8 mouse cellular contexts compared by ENCODE assay signal in the genomic region with DNA sequence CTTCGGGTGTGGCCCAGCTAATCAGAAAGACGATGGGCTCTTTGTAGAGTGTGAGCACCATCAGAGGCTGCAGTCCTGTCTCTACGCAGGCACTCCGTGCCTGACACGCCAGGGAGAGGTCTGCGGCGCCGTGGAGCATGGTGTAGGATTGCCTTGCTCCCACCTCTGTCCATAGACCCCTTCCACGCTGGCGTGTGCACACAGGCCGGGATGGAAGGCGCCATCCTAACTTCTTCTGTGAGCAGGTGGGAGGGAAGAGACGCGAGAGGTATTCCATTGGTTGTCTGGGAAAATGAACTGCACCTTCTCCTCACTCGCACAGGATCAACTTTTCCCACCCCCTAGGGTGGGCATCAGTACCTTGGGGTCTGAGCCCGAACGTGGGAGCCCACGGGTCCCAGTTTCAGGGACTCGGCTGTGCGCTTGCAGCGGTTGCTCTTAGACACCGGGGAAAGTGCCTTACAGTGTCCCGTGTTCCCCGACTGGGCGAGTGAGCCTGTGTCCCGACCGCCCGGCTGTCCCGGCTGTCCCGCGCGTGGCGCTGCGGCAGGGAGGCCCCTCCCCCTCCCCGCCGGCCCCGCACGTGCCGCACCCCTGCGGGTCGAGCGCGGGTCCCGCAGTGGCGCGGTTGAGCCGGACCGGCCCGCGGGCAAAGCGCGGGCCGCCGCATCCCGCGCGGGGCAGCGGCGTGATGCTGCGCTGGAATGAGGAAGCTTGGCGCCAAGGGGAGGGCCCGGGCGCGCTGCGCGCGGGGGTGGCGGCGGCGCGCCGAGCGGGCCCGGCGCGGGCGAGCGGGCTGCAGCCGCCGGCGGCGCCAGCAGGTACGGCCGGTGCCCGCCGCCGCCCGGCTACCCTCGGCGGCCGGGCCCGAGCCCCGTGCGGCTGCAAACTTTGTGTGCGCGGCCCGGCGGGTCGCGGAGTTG. TPM values are rescaled to one million over a fixed set of nuclear protein-coding genes. Genes with fewer than 3 reads are reported as not detected.
DNase-seq lines count a peak whose midpoint lies in the region; ATAC-seq lines count a peak whose summit lies in the region.

A gene (plus strand): TSS at position 74 of the 923 bp plus-strand sequence.

- H3K36me3 ChIP-seq in heart, embryonic 11.5 days (ENCODE audit: control insufficient read depth, insufficient read depth, low read length) = no peaks in the 10 kb centered on the region
- H3K36me3 ChIP-seq in forebrain, embryonic 16.5 days (ENCODE audit: control insufficient read depth, insufficient read depth) = no peaks in the 10 kb centered on the region
- no peaks in the 10 kb centered on the region for H3K36me3 ChIP-seq in limb, embryonic 15.5 days
- no peaks in the 10 kb centered on the region for H3K36me3 ChIP-seq in neural tube, embryonic 13.5 days

- WGBS in heart, embryonic 11.5 days (ENCODE audit: insufficient replicate concordance) = 1% methylated on average over 47 of the region's 100 CpGs
- WGBS in forebrain, embryonic 16.5 days = 2% methylated on average over 42 of the region's 100 CpGs
- WGBS in limb, embryonic 15.5 days = 2% methylated on average over 83 of the region's 100 CpGs
- WGBS in neural tube, embryonic 13.5 days = 1% methylated on average over 84 of the region's 100 CpGs

- H3K9me3 ChIP-seq in heart, embryonic 11.5 days (replicated peaks; ENCODE audit: control insufficient read depth, low read length) = no peaks in the 10 kb centered on the region
- H3K9me3 ChIP-seq in forebrain, embryonic 16.5 days (ENCODE audit: control insufficient read depth, low read length) = no peaks in the 10 kb centered on the region
- no peaks in the 10 kb centered on the region for H3K9me3 ChIP-seq in limb, embryonic 15.5 days
- H3K9me3 ChIP-seq in neural tube, embryonic 13.5 days = no peaks in the 10 kb centered on the region

- H3K9ac ChIP-seq in heart, embryonic 11.5 days (ENCODE audit: low read depth, low read length) = peak within 1 kb of the TSS; percentile 76
- peak within 1 kb of the TSS; percentile 51 for H3K9ac ChIP-seq in forebrain, embryonic 16.5 days (replicated peaks; ENCODE audit: low read depth, low read length)
- H3K9ac ChIP-seq in limb, embryonic 15.5 days = 0 out of 2 replicates have a peak within 1 kb of the TSS, but pooled peaks have one; percentile 10
- peak within 1 kb of the TSS; percentile 60 for H3K9ac ChIP-seq in neural tube, embryonic 13.5 days

- H3K4me3 ChIP-seq in heart, embryonic 11.5 days (ENCODE audit: low read depth, low read length) = peak within 1 kb of the TSS; percentile 83
- peak within 1 kb of the TSS; percentile 59 for H3K4me3 ChIP-seq in forebrain, embryonic 16.5 days (replicated peaks; ENCODE audit: low read length)
- peak within 1 kb of the TSS; percentile 63 for H3K4me3 ChIP-seq in limb, embryonic 15.5 days
- peak within 1 kb of the TSS; percentile 64 for H3K4me3 ChIP-seq in neural tube, embryonic 13.5 days

- H3K27ac ChIP-seq in heart, embryonic 11.5 days (ENCODE audit: low read depth, low read length) = peak within 1 kb of the TSS; percentile 32; the same call in 1 of the 2 replicates
- H3K27ac ChIP-seq in forebrain, embryonic 16.5 days (ENCODE audit: low read length) = no peak within 1 kb of the TSS; the same call in 1 of the 2 replicates
- no peak within 1 kb of the TSS for H3K27ac ChIP-seq in limb, embryonic 15.5 days
- no peak within 1 kb of the TSS for H3K27ac ChIP-seq in neural tube, embryonic 13.5 days (replicated peaks)

- H3K4me1 ChIP-seq in heart, embryonic 11.5 days (ENCODE audit: control insufficient read depth, insufficient read depth, low read length) = no peaks in the 10 kb centered on the region
- peaks cover 20% of the 10 kb centered on the region for H3K4me1 ChIP-seq in forebrain, embryonic 16.5 days (replicated peaks; ENCODE audit: control insufficient read depth, insufficient read depth, low read length)
- H3K4me1 ChIP-seq in limb, embryonic 15.5 days = peaks cover 17% of the 10 kb centered on the region
- peaks cover 20% of the 10 kb centered on the region for H3K4me1 ChIP-seq in neural tube, embryonic 13.5 days (replicated peaks)

- ATAC-seq in heart, embryonic 11.5 days (replicated peaks; ENCODE audit: insufficient number of reproducible peaks, low FRiP score, low TSS enrichment) = peak; percentile 80
- ATAC-seq in forebrain, embryonic 16.5 days = peak; percentile 73
- no peak; the same call in 1 of the 2 replicates for ATAC-seq in limb, embryonic 15.5 days (ENCODE audit: insufficient number of reproducible peaks, low FRiP score, low TSS enrichment, low read depth)
- ATAC-seq in neural tube, embryonic 13.5 days (ENCODE audit: low read depth) = peak; percentile 79

- DNase-seq in heart, adult 8-10 months (ENCODE audit: low spot score) = no peak
- DNase-seq in WW6 (ENCODE audit: low read depth, low spot score) = peak; percentile 71
- no peak for DNase-seq in right cerebral cortex, adult 18-20 months
- DNase-seq in urinary bladder, adult 2 months (ENCODE audit: low spot score) = no peak

- peaks cover 47% of the 10 kb centered on the region for H3K27me3 ChIP-seq in heart, embryonic 11.5 days (ENCODE audit: control insufficient read depth, insufficient read depth, low read length)
- H3K27me3 ChIP-seq in forebrain, embryonic 16.5 days (replicated peaks; ENCODE audit: control insufficient read depth, insufficient read depth, low read length) = peaks cover 25% of the 10 kb centered on the region
- H3K27me3 ChIP-seq in limb, embryonic 15.5 days = peaks cover 60% of the 10 kb centered on the region
- H3K27me3 ChIP-seq in neural tube, embryonic 13.5 days = peaks cover 64% of the 10 kb centered on the region

- H3K4me2 ChIP-seq in heart, embryonic 11.5 days = peak within 1 kb of the TSS; percentile 99
- H3K4me2 ChIP-seq in forebrain, embryonic 16.5 days (ENCODE audit: low read length) = peak within 1 kb of the TSS; percentile 98
- peak within 1 kb of the TSS; percentile 99 for H3K4me2 ChIP-seq in limb, embryonic 15.5 days
- H3K4me2 ChIP-seq in neural tube, embryonic 13.5 days = peak within 1 kb of the TSS; percentile 98

RNA-seq across cellular contexts. Expression of the gene that starts here (rescaled TPM):
- polyA plus RNA-seq in heart, embryonic 11.5 days (2014; fragmentation: Nextera tagmentation; extraction: Ambion mirVana) = 7.0 and 7.6 TPM in 2 replicates
- 1 to 10 TPM in 3 of 4 experiments, under 1 TPM in 1; 0.92 to 1.7 (median 1.4) TPM for total RNA-seq in heart, adult 8-10 months (2022)
- polyA plus RNA-seq in forebrain, embryonic 16.5 days (2015; fragmentation: Nextera tagmentation; extraction: Ambion mirVana) = 1.9 and 2.6 TPM in 2 replicates
- 1.8 and 2.5 TPM in 2 replicates for polyA plus RNA-seq in limb, embryonic 15.5 days (2015; fragmentation: Nextera tagmentation; extraction: Ambion mirVana)
- 0.38 and 0.83 TPM in 2 replicates for polyA plus RNA-seq in neural tube, embryonic 13.5 days (2015; fragmentation: Nextera tagmentation; extraction: Ambion mirVana)
- polyA plus RNA-seq in urinary bladder, adult 2 months (2012; rRNA removed) = 3.5 and 3.9 TPM in 2 replicates

Comparison
In these comparisons a context has a peak if more than half of its experiments do, and no peak if none do; other contexts are left out.
1. Peak in ATAC-seq, H3K4me3 ChIP-seq, H3K9ac ChIP-seq and H3K4me2 ChIP-seq in neural tube, embryonic 13.5 days; RNA of the gene not detected or under 1 TPM.
2. H3K9ac ChIP-seq: peak in every context shown above with its lines; median percentile 76 in heart, embryonic 11.5 days; 60 in neural tube, embryonic 13.5 days; 51 in forebrain, embryonic 16.5 days; 10 in limb, embryonic 15.5 days.